Mouse (Mus musculus): Measurements from ENCODE around the gene Hist1h2bj.

Gene Hist1h2bj

DNA sequence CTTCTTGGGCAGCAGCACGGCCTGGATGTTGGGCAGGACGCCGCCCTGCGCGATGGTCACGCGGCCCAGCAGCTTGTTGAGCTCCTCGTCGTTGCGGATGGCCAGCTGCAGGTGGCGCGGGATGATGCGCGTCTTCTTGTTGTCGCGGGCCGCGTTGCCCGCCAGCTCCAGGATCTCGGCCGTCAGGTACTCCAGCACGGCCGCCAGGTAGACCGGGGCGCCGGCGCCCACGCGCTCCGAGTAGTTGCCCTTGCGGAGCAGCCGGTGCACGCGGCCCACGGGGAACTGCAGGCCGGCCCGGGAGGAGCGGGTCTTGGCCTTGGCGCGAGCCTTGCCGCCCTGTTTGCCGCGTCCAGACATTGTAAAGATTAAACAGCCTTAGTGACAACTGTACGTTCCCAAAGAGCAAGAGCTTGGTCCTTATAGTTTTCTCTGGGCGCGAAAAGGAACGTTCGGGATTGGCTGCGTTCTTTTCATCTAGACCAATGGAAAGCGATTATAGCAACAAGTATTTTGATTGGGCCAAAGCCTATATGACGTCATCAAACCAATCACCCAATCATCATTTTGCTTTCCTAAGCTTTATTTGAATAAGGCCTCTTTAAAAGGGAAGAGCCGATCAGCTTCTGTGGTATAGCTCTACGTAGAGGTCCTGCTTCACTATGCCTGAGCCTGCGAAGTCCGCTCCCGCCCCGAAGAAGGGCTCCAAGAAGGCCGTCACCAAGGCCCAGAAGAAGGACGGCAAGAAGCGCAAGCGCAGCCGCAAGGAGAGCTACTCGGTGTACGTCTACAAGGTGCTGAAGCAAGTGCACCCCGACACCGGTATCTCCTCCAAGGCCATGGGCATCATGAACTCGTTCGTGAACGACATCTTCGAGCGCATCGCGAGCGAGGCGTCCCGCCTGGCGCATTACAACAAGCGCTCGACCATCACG, at the start of gene Hist1h2bj, which contains the start of gene Hist1h2ag:
Gene Hist1h2bj (plus strand): TSS at position 647 of the 935 bp plus-strand sequence.
Gene Hist1h2ag (minus strand): TSS at position 377 of the 935 bp plus-strand sequence.
- peak; percentile 98 for DNase-seq (ENCODE audit: low read depth, low spot score)

DNA sequence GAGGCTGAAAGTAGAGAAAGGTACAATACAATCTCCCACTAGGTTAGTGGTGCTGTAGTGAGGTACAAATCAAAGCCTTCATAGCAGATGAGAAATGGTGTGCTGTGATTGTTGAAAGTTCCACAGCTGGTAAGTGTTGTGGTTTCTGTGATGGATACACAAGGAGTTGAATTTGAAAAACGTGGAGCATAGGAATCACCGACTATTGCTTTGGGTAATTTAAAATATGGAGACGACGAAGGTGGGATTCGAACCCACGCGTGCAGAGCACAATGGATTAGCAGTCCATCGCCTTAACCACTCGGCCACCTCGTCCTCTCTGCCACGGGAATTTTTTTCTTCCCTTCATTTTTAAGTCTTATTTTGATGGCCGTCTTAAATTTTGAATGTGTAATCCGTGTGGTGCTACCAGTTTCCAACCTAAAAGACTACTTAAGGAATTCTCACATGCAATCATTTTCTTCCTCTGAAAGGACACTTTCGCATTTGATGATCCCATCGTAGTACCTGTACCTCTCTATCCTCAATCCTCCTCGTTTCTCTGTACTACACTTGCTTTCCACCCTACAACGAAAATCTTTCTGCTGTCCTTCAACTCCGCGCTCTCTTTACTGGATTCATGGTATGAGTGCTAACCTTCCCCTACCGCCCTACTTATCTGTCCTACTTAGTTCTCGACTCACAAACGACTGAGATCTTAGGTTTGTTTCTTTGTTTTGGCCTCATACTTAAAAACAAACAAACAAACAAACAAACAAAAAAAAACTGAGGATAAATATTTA, 48.9 kb upstream of the Hist1h2bj start:
- peak; percentile 78 for DNase-seq (ENCODE audit: low read depth, low spot score)

DNA sequence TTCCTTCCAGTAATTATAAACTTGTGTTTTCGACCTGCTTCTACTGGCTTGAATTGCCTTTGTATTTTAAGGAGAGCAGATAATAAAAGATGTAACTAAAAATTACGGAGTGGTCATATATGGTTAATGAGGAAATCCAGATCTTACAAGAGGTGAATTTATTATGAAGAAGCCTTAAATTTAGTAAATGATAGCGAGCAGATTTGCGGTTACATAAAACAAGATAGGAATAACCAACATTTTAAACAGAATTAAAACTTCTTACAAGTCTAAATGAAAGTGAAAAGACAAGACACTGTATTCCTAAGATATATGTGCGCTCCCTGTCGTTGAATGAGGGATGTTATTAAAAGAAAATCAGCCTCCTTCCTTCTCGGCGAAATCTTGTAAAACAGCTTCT, 48.1 kb upstream of the Hist1h2bj start:
- DNase-seq (ENCODE audit: low read depth, low spot score): no peak

DNA sequence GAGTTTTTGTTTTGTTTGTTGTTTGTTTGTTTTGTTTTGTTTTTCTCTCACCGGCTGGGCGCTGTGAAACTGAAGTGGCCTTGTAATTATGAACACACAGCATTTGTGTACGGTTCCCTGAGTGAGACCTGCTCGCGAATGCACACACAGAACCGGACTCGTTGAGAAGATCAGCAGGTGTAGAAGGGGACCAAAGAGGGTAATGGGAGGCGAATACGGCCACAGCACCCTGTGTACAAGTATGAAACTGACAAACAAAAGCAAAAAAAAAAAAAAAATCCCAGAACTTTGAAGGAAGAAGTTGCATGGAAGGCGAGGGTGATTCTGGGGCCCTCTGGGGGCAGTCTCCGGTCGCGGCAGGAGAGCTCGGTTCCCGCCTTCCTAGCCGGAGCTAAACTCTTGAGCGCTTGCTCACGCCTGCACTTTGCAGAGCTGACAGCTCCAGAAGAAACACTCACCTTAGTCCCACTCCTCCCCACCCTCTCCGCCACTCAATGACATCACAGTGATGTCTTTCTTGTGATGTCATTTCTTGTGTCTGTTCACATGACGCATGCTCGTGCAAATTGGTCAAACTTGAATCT, 47.6 kb upstream of the Hist1h2bj start:
- peak; percentile 62 for DNase-seq (ENCODE audit: low read depth, low spot score)

DNA sequence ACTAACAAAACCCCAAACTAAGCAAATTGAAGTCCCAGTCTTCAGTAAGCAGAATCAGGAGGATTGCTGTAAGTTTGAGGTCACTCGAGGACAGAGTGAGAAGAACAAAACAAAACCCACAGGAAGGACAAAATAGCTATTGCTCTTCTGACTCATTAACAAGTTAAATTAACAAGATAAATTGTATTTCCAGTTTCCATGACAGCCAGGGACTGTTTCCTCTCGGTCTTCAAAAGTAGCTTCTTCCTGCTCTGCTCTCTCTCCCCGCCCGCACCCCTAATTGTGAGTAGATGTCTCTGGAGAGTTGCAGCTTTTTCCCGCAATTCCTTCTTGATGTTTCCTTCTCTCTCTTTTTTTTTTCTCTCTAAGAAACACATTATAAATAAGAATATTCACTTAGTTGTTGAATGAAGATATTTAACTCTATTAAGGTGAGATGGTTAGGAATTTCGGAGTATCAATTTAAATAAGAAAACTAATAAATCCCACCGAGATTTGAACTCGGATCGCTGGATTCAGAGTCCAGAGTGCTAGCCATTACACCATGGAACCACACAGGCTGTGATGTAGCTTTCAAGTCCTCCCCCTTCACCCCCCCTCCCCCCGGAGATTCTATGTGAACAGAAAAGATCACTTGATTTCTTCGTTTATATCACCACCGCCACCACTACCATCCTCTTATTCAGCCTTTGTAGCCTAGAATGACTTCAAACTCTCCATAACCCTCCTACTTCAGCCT, 46.7 kb upstream of the Hist1h2bj start:
- peak; percentile 72 for DNase-seq (ENCODE audit: low read depth, low spot score)

DNA sequence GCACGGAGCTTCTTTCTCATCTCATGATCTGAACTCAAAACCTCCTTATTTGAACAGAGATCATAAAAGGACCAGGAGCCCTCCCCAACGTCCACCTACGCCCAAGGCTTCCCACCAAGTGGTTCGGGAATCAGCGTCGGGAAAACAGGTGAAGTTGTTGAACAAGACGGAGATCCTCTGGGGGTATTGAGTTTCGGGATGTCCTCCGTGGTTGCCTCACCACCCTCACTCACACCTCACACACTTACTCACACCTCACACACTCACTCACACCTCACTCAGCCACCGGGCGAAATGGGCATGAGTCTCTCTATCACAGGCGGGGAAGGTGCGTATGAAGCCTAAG, 46.2 kb upstream of the Hist1h2bj start:
- no peak for DNase-seq (ENCODE audit: low read depth, low spot score)

DNA sequence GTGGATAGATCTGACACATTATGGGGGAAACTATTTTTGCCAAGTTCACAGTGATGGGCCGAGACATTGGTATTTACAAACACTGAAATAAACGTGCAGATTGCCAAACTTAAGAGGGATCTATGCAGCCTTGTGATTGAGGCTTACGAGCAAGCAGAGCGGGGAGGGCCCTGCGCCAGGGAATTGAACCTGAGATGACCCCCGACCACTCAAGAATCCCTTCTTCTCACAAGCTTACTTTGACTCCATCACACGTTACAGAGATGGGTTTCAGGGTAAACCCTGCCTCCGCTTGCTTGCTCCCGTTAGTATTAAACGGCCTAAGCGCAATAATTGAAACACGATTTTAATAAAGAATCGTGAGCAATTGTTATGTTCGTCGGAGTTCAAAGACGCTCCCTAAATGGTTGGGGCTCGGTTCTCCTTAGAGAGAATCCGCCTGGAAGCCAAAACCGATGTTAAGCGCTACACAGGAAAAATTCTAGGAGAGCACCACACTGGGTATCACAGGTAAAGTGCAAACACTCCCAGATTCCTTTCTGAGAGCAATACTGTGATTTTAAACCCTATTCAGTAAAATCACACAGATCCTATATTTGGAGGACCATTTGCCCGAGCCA, 45.7 kb upstream of the Hist1h2bj start:
- DNase-seq (ENCODE audit: low read depth, low spot score): no peak

DNA sequence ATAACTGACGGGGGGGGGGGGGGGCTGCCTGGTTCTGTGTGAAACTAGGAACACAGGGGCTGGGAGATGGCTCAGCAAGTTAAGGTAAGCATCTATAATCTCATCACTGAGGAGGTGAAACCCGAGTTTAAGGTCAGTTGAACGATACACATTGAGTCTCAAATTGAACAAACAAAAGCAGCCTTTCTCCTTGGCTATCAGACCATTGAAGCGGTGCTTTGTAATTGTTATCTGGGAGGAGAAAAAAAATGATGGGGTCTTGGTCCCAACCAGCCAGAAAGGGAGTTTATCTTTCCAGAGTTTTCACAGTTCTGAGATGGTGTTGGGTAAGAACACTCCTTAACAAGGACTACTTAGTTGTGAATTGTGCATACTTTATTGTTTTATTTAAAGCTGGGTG, 45.2 kb upstream of the Hist1h2bj start:
- no peak for DNase-seq (ENCODE audit: low read depth, low spot score)

DNA sequence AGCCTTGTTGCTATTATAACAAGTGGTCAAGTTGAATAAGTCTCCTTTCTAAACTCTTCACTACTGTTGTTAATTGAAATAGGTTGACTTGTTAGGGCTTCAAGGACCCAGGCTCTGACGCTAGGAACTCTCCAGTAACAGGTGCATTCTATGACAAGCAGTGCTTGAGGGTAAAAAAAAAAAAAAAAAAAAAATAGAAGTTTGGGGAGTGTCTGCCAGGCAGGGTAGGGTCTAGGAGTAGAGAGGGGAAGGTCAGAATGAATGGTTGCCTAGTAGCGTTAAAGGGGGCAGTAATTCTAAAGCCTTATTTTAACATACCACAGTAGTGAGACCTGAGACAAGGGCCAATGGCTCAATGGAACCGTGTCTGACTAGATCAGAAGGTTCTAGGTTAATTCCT, 44.6 kb upstream of the Hist1h2bj start:
- DNase-seq (ENCODE audit: low read depth, low spot score): no peak

DNA sequence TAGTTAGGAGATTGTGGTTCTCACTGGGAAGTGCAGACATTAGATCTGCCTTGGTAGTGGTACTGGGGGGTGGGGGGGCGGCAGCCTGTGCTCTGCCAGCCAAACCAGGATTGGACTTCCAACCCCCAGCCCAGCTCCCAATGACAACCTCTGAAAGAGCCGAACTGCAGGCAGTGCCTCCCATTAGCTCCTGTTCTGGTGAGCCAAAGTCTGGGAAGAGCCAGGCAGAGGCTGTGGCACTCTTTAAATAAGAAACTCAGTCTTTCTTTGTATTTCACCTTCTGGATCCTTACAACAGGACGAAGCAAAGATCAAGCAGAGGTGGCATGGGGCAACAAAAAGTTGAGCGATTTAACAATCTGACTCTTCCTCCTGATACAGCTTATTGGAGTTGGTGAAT, 43.9 kb upstream of the Hist1h2bj start:
- DNase-seq (ENCODE audit: low read depth, low spot score): no peak

DNA sequence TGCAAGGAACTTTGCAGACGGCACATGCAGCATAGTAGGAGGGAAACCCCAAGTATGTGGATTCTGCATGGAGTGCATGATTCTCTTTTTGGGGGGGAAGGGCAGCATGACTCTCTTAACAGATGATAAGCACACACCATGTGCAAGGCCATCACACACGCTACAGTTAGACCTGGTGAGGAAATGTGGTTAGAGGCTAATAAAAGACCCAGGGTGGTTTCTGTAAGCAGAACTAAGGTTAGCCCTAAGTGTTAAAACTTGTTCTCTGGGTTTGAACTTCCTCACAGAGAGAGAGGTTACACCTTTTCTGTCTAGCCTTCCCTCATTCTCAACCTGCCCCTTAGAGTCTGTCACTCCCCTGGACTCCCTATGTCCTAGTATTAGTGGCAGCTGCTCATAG, 41.7 kb upstream of the Hist1h2bj start:
- no peak for DNase-seq (ENCODE audit: low read depth, low spot score)

DNA sequence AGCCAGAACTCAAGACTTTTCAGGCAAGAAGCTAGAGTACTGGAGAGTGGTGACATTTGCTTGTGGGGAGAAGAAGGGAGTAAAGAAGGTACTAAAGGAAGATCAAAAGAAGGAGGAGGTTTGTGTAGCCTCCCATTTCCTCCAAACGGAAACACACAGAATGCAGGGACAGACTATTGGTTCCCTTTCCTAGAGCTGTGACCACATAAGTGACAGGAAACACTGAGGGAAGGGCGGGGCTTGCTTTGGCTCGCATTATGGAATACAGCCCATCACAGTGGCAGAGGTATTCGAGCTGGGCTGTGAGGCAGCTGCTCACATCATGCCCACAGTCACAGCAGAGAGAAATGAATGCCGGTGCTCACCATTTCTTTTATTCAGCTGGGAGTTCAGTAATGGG, 41.2 kb upstream of the Hist1h2bj start:
- DNase-seq (ENCODE audit: low read depth, low spot score): no peak

DNA sequence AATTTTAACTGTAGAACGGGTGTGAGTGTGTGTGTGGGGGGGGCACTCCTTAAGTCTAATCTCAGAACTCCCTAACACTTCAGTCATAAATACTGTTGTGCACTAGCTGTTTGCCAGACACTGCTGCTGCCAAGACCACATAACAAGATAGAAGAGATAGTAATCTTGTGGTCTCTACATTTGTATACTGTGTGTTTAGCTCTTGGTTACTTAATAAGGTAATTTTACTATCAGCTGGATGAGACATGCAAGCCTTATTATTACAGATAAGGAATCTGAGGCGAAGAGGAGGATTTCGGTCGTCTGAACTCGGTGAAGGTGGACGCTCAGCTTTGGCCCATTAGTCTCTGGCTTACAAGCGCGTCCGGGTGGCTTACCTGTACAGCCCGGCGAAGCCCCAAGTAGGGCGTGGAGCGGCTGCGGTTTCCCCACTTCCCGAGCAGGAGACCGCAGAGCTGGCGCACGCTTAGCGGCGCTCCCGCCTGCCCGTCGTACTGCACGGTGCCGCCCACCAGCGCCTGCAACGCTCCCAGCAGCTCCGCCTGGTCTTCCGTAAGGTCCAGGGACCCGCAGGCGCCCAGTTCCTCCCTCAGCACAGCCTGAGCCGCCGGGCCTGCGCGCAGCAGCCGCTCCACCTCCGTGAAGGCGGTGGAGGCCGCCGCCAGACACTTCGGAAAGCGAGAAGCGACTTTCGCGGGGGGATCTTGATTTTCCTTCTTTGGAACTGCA, 37.2 kb upstream of the Hist1h2bj start:
- DNase-seq (ENCODE audit: low read depth, low spot score): peak; percentile 56

DNA sequence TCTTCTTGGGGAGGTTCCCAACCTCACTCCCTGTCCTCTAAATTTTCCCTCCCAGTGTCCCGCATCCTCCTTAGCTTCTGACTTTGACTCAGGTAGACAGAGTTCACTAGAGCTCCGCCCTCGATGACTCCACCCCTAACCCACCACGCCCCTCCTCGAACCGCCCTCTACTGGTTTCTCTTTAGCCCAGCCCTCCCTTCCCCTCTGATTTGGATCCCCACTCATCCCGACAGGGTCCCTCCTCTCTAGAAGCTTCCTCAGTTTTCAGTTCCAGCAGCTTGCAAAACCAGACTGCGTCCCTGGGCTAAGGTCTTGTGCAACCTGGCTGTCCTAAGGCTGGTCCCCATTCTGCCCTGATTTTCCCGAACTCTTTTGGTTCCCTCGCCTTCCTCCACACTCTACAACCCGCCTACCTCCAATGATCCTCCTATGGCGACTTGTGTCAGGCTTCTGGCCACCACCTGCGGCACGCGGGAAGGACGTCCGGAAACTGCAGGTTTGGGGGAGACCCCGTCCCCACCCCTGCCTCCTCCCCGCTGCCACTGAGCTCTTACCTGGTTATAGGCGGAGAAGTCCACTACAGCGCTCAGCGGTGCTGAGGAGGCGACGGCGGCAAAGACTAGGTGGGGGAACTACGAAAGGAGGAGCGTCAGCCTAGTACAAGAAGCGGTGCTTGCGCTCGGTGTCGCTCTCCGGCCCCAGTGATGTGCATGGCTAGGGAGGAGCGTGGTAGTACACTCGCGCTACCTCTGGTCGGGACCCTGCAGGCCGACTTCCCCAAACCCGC, 36.5 kb upstream of the Hist1h2bj start:
- DNase-seq (ENCODE audit: low read depth, low spot score): peak; percentile 61

DNA sequence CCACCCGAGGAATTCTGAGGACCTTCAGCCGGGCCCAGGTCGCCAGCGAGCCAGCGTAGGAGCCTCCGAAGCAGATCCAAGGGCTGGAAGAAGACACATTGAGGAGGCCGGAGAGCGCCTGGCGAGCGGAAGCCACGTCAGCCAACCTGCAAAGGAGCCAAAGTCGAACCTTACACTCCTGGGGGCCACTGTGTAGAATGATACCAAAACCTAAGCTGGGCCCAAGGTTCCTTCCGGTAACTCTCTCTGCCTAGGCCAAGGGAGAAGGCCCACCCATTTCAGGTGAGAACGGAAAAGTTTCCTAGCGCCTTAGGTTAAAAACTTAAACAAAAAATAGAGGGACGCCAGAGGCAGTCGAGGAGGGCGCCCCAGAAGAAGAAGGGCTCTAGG, 35.9 kb upstream of the Hist1h2bj start:
- no peak for DNase-seq (ENCODE audit: low read depth, low spot score)

DNA sequence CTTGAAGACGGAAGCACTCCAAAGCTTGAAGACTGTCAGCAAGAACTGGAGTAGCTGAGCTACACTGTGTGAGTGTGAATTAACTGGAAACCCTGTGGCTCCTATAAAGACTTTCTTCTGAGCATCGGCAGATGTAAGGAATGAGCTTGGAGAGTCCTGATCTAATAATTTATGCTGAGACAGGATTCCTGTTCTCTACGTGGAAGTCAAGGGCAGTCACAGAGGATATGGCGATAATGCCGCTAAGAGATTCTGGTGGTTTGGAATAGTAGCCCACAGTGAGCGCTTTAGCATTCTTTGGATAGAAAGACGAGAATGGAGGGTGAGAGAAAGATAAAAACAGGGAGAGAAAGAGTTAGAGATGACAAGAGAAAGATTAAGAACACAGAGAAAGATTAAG, 35.1 kb upstream of the Hist1h2bj start:
- DNase-seq (ENCODE audit: low read depth, low spot score): no peak

DNA sequence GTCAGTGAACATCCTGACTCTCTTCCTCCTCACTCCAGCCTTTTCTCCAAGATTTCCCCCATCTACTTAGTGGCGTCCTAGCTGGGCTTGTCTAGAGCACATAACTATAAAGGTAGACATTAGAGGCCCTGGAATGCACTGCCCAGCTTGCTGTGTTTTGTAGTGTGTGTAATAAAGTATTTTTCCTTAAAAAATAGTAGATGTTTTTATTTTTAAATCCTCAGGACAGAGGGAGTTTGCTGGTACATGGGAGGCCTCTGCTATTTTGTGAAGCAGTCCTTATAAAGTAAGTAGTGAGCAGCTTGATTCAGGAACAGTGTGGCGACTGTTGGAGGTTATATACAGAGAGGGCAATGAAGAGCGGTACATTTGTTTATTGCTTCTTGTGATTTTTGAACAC, 34.3 kb upstream of the Hist1h2bj start:
- no peak for DNase-seq (ENCODE audit: low read depth, low spot score)

DNA sequence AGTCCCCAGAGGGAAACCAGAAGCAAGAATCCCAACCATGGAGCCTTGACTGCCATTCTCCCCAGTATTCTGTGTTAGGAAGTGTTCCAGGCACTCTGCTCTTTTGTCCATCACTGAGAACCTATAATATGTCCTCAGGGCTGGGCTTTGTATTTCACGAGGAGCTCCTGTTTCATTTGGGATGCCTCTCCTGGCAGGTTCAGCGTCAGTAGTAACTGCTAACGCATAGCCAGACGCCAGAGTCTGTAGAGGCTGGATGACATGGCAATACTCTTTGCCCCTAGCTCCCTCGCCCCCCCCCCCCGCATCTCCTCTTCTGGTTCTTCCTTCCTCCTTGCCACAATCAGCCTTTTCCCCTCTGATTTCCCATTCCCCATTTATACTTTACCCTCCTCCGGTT, 33.4 kb upstream of the Hist1h2bj start, which contains the start of gene Prss16:
Gene Prss16 (minus strand): TSS at position 101 of the 400 bp plus-strand sequence.
- no peak for DNase-seq (ENCODE audit: low read depth, low spot score)

DNA sequence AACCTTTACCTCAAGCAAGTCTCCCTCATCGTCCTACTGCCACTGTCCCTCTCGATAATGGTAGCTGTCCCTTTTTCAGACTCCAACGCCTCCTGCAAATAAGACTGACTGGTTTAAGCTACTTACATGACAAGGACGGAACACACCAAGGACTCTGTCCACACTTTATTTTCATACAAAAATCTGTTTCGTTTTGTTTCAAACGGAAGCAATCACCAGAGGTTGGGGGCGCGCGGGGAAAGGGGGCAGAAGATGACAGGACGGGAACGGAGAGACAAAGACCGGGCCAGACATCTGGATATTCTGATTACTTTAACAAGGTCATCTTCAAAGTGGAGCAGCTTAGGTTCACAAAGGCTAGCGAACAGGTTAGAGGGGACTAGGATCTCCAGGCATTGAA, 29.3 kb upstream of the Hist1h2bj start:
- no peak for DNase-seq (ENCODE audit: low read depth, low spot score)

DNA sequence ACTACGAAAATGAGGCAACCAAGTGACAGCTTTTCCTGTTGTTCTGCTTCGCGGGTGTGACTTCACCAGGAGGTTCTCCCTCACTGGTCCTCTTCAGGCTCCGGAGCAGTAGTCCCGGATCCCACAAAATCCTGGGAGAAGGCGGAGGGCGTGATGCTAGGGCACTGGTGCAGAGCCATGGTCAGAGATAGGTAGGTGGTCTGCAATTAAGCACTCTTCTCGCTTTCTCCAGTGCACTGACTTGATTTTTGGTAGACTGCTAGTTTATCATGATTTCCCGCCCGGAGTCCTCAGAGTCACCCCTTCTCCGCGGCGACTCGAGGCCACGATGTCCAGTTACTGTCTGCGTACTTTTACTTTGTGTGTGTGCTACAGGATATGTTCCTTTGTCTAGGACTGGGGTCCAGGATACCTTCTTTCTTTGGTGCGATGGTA, 28.6 kb upstream of the Hist1h2bj start:
- no peak for DNase-seq (ENCODE audit: low read depth, low spot score)
